Mouse (Mus musculus) heart, postnatal 0 days (tissue): ENCODE results near the gene Arhgef33. TPM values are rescaled to one million over a fixed set of nuclear protein-coding genes. Genes with fewer than 3 reads are reported as not detected.

Experiments
- ATAC-seq: fragments of 200-750 bp; cut with Nextera tagmentation; 2 replicates; pipeline ENCODE4 v1.8.0; 2017; ENCODE audit warnings: low read depth, moderate number of reproducible peaks, moderate library complexity; ENCODE audit not compliant: insufficient read depth
- DNase-seq: peaks from one replicate; pipeline ENCODE4 v3.0.0-alpha.2; 2016; ENCODE audit warnings: low spot score
- H3K27ac ChIP-seq: fragments of 300-500 bp; sonication (generic); 2 replicates; pipeline ENCODE4 v1.5.1; 2014; ENCODE audit warnings: low read depth, mild to moderate bottlenecking
- H3K27me3 ChIP-seq: fragments of 300-500 bp; sonication (generic); 2 replicates; pipeline ENCODE4 v1.6.1; 2014; ENCODE audit warnings: low read length, mixed read lengths; ENCODE audit not compliant: control insufficient read depth, insufficient read depth
- H3K36me3 ChIP-seq: fragments of 300-500 bp; sonication (generic); replicated peaks from 2 replicates; pipeline ENCODE4 v1.6.1; 2014; ENCODE audit warnings: low read length, mixed read lengths; ENCODE audit not compliant: control insufficient read depth, insufficient read depth
- H3K4me1 ChIP-seq: fragments of 300-500 bp; sonication (generic); 2 replicates; pipeline ENCODE4 v1.6.1; 2014; ENCODE audit warnings: antibody characterized with exemption; ENCODE audit not compliant: control insufficient read depth, insufficient read depth
- H3K4me2 ChIP-seq: fragments of 300-500 bp; sonication (generic); 2 replicates; pipeline ENCODE4 v1.6.1; 2014; ENCODE audit warnings: low read depth, mild to moderate bottlenecking, low read length, moderate library complexity
- H3K4me3 ChIP-seq: fragments of 300-500 bp; sonication (generic); 2 replicates; pipeline ENCODE4 v1.5.1; 2014; ENCODE audit warnings: low read depth, low read length
- H3K9ac ChIP-seq: fragments of 300-500 bp; sonication (generic); replicated peaks from 2 replicates; pipeline ENCODE4 v1.6.1; 2014; ENCODE audit warnings: low read depth, low read length, mixed read lengths
- H3K9me3 ChIP-seq: fragments of 300-500 bp; sonication (generic); replicated peaks from 2 replicates; pipeline ENCODE4 v1.6.1; 2016; ENCODE audit warnings: low read length; ENCODE audit not compliant: control insufficient read depth
- CTCF ChIP-seq: IDR thresholded peaks from 2 replicates; pipeline ENCODE4 v1.5.1; 2016; ENCODE audit warnings: antibody characterized with exemption, control low read depth, low read depth
- EP300 ChIP-seq: IDR thresholded peaks from 2 replicates; pipeline ENCODE4 v1.6.1; 2016; ENCODE audit warnings: antibody characterized with exemption, low read depth
- WGBS: fragments of 180-500 bp; shearing (Covaris S2); extraction: QIAGEN DNeasy Blood & Tissue Kit; methylation state at CpG from one replicate; pipeline ENCODE4 v1.1.7; 2014; 5-methylcytosine and 5-hydroxymethylcytosine counted together
- polyA plus RNA-seq: library from polyadenylated mRNA; unstranded; fragments of >200 nt; fragmentation: Nextera tagmentation; extraction: Ambion mirVana; gene quantifications from 2 replicates; pipeline ENCODE4 v1.2.1, GENCODE M21; 2015
- total RNA-seq: library from RNA; depleted of rRNA; stranded (reverse); fragments of >200 nt; gene quantifications from 2 replicates; pipeline ENCODE4 v1.2.3, GENCODE M21; 2014; ENCODE audit warnings: low replicate concordance

Arhgef33 gene
- total and polyA plus RNA-seq, 2 experiments from 2014 or later = 0.86 TPM; not detected in 1

GRCm38 (mm10) chr17:80426171-80426570 is 119.0 kb downstream of the Arhgef33 start:
- H3K9ac ChIP-seq = no peak overlapping the region
- no peak overlapping the region for H3K4me2 ChIP-seq
- H3K4me1 ChIP-seq = 0 out of 2 replicates have a peak, but pooled peaks cover 3% of the 10 kb centered on the region
- peak overlapping the region; percentile 38 for H3K27ac ChIP-seq
- TF ChIP-seq CTCF (no peak), EP300 (no peak)
- H3K27me3 ChIP-seq = no peaks in the 10 kb centered on the region
- no peak overlapping the region for H3K4me3 ChIP-seq
- ATAC-seq (no peak), DNase-seq (no peak)
- H3K36me3 ChIP-seq = peaks cover 19% of the 10 kb centered on the region
- no peaks in the 10 kb centered on the region for H3K9me3 ChIP-seq
- 87% methylated on average over 7 of the region's 7 CpGs for WGBS

GRCm38 (mm10) chr17:80426901-80427300 is 119.7 kb downstream of the Arhgef33 start:
- Histone ChIP-seq H3K27me3 (no peaks in the 10 kb centered on the region), H3K27ac (0 out of 2 replicates have a peak overlapping the region, but pooled peaks have one; percentile 47), H3K9me3 (no peaks in the 10 kb centered on the region), H3K4me2 (no peak overlapping the region), H3K36me3 (peaks cover 19% of the 10 kb centered on the region), H3K4me1 (0 out of 2 replicates have a peak, but pooled peaks cover 3% of the 10 kb centered on the region), H3K9ac (no peak overlapping the region), H3K4me3 (no peak overlapping the region)
- WGBS = 43% methylated on average over 5 of the region's 5 CpGs
- DNase-seq (no peak), ATAC-seq (no peak)
- no peak for TF ChIP-seq CTCF
- no peak for TF ChIP-seq EP300

DNA sequence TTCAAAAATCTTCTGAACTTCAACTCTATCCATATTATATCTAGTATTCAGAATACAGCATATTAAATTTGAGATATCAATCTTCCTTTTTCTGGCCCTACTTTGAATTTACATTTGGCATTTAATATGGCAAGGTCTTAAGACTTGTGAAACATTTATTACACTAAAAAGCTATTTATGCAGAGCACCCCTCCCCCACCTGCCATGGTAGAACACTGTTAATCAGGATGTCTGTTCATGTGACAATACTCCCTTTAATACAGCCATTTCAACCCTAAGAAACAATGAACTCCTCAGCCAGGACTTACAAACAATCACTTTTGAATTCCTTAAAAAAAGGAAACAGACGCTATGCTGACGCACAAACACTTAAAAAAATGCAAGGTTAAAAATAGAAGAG is 120.8 kb downstream of the Arhgef33 start:
- Histone ChIP-seq H3K9me3 (no peaks in the 10 kb centered on the region), H3K4me2 (no peak overlapping the region), H3K4me3 (no peak overlapping the region), H3K9ac (no peak overlapping the region), H3K27ac (peak overlapping the region; percentile 82), H3K4me1 (0 out of 2 replicates have a peak, but pooled peaks cover 3% of the 10 kb centered on the region), H3K36me3 (peaks cover 13% of the 10 kb centered on the region), H3K27me3 (no peaks in the 10 kb centered on the region)
- TF ChIP-seq EP300 (peak; percentile 73; the same call in 1 of the 2 replicates), CTCF (no peak)
- 59% methylated on average over 2 of the region's 2 CpGs for WGBS
- ATAC-seq = peak; percentile 41; the same call in 1 of the 2 replicates
- peak; percentile 46 for DNase-seq

DNA sequence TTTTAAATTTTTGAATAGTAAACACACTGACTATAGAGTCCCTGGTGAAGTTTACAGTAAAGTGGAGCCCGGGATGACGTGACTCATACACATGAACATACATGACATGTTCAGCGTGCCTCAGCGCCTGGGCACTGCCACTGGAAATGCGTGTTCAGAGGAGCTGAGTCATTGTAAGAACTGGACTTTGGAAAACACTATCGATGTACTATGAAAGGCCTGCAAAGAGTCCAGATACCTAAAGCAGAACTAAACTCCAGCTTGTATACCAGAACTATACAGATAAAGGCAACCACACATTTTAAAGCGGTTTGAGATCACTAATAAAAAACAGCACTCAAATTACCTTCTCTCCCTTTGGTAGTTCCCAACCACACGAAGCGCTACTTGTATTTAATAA is 124.8 kb downstream of the Arhgef33 start:
- H3K4me1 ChIP-seq = 0 out of 2 replicates have a peak, but pooled peaks cover 3% of the 10 kb centered on the region
- WGBS = 90% methylated on average over 9 of the region's 9 CpGs
- H3K27ac ChIP-seq = no peak overlapping the region

DNA sequence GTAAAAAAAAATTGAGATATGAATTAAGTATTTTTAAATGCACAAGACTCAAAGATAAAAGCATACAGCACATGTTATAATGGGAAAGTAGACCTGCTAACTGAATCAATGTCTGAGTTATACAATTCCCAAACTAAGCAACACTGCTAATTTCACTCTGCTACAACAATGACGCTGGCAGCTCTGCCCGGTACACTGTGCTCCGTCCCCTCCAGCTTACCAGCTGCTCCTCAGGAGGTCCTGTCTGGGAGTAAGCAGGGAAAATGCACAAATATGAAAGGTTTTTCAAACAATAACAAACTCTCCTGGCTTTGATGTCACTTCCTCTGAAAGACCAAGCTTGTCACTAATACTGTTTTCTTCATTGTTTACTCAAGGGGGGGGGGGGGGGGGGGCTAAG is 127.2 kb downstream of the Arhgef33 start:
- ATAC-seq (no peak), DNase-seq (no peak)
- Histone ChIP-seq H3K27ac (no peak overlapping the region), H3K4me2 (no peak overlapping the region), H3K4me3 (no peak overlapping the region), H3K9me3 (no peaks in the 10 kb centered on the region), H3K9ac (no peak overlapping the region), H3K27me3 (no peaks in the 10 kb centered on the region), H3K4me1 (no peaks in the 10 kb centered on the region), H3K36me3 (peaks cover 37% of the 10 kb centered on the region)
- 79% methylated on average over 3 of the region's 3 CpGs for WGBS
- TF ChIP-seq EP300 (no peak), CTCF (no peak)

More for the DNA sequence above, 124.8 kb downstream of the Arhgef33 start:
- TF ChIP-seq EP300 (no peak), CTCF (no peak)
- Histone ChIP-seq H3K9me3 (no peaks in the 10 kb centered on the region), H3K9ac (no peak overlapping the region), H3K4me2 (no peak overlapping the region), H3K27me3 (no peaks in the 10 kb centered on the region), H3K4me3 (no peak overlapping the region), H3K36me3 (peaks cover 23% of the 10 kb centered on the region)
- no peak for ATAC-seq
- no peak for DNase-seq

- Histone ChIP-seq H3K27me3 (no peaks in the 10 kb centered on the region), H3K9me3 (no peaks in the 10 kb centered on the region), H3K4me3 (no peak overlapping the region), H3K27ac (no peak overlapping the region), H3K9ac (no peak overlapping the region), H3K36me3 (peaks cover 40% of the 10 kb centered on the region), H3K4me2 (no peak overlapping the region), H3K4me1 (no peaks in the 10 kb centered on the region)
- ATAC-seq = no peak
- no peak for DNase-seq
- TF ChIP-seq EP300 (no peak), CTCF (no peak)
- 78% methylated on average over 5 of the region's 5 CpGs for WGBS
These were observed 128.5 kb downstream of the Arhgef33 start for GRCm38 (mm10) chr17:80435680-80436079.
